Mouse (Mus musculus) heart, postnatal 0 days (tissue): ENCODE measurements around the gene Tln2.

Experiments
- CTCF ChIP-seq: IDR thresholded peaks from 2 replicates; pipeline ENCODE4 v1.5.1; 2016; ENCODE audit warnings: antibody characterized with exemption, control low read depth, low read depth
- EP300 ChIP-seq: IDR thresholded peaks from 2 replicates; pipeline ENCODE4 v1.6.1; 2016; ENCODE audit warnings: antibody characterized with exemption, low read depth

GRCm38 (mm10) chr9:67303986-67304385, 255.5 kb downstream of the Tln2 start:
- TF ChIP-seq CTCF (no peak), EP300 (no peak)
